Mouse (Mus musculus) lung, adult 18-20 months (tissue): Measurements from ENCODE around the gene Banf1.
"Not testable (repeated sequence)": the region's sequence is repeated elsewhere in the genome, so short reads cannot be mapped to it uniquely, and the experiment has no call there.

Experiments used
- DNase-seq, 2 experiments: peaks; one replicate each; pipeline ENCODE4 v3.0.0; 2022; ENCODE audit warnings: mixed read lengths in 2 of 2

Banf1 gene

GRCm38 (mm10) chr19:5372724-5373123 lies 5.8 kb upstream of the Banf1 start:
- no peak for DNase-seq

- DNase-seq: no peak
Observed at GRCm38 (mm10) chr19:5370932-5371331, 4.0 kb upstream of the Banf1 start.

GRCm38 (mm10) chr19:5367455-5367854 lies 487 bp upstream of the Banf1 start:
- no peak for DNase-seq

GRCm38 (mm10) chr19:5366175-5367052 lies 554 bp downstream of the Banf1 start, which contains the start of gene Eif1ad:
TSS of gene Eif1ad (plus strand) at chr19:5366741.
- DNase-seq: peak; percentile 93 to 95

- DNase-seq: no peak
Observed at GRCm38 (mm10) chr19:5365751-5366150, 1.2 kb downstream of the Banf1 start.

- no peak for DNase-seq
Observed at GRCm38 (mm10) chr19:5364124-5364523, 2.8 kb downstream of the Banf1 start.

GRCm38 (mm10) chr19:5362186-5362585 lies 4.8 kb downstream of the Banf1 start:
- no peak for DNase-seq

GRCm38 (mm10) chr19:5356080-5356479 lies 10.9 kb downstream of the Banf1 start:
- no peak for DNase-seq

- DNase-seq: no peak
Observed at GRCm38 (mm10) chr19:5353609-5354008, 13.4 kb downstream of the Banf1 start.

GRCm38 (mm10) chr19:5349502-5349873 lies 17.5 kb downstream of the Banf1 start, which contains the start of gene Cst6:
TSS of gene Cst6 (minus strand) at chr19:5349574.
- not testable (repeated sequence) for DNase-seq

- DNase-seq: no peak
Observed at GRCm38 (mm10) chr19:5348526-5349501, 18.2 kb downstream of the Banf1 start.

- DNase-seq: no peak
Observed at GRCm38 (mm10) chr19:5348064-5348463, 18.9 kb downstream of the Banf1 start.

- DNase-seq: no peak
Observed at GRCm38 (mm10) chr19:5345297-5346131, 21.5 kb downstream of the Banf1 start.

GRCm38 (mm10) chr19:5341360-5341759 lies 25.6 kb downstream of the Banf1 start:
- peak in 1 of 2 experiments; percentile 10 for DNase-seq

- peak; percentile 69 to 76 for DNase-seq
Observed at GRCm38 (mm10) chr19:5337975-5338374, 29.0 kb downstream of the Banf1 start.

GRCm38 (mm10) chr19:5335441-5335840 lies 31.5 kb downstream of the Banf1 start, which contains the start of gene Catsper1:
TSS of gene Catsper1 (plus strand) at chr19:5335741.
- DNase-seq: no peak

GRCm38 (mm10) chr19:5334741-5335140 lies 32.2 kb downstream of the Banf1 start:
- no peak for DNase-seq

GRCm38 (mm10) chr19:5327970-5328369 lies 39.0 kb downstream of the Banf1 start:
- peak; percentile 27 to 43 for DNase-seq

- DNase-seq: peak; percentile 17 to 21
Observed at GRCm38 (mm10) chr19:5323801-5324200, 43.2 kb downstream of the Banf1 start.
